Mouse (Mus musculus): ENCODE data around the gene Caps2.
"Not testable (repeated sequence)": the region's sequence is repeated elsewhere in the genome, so short reads cannot be mapped to it uniquely, and the experiment has no call there.

Gene Caps2

GRCm38 (mm10) chr10:112163168-112163766 is at the start of gene Caps2:
Gene Caps2, plus strand, starts transcription at chr10:112163621.
- no peak for DNase-seq (ENCODE audit: low spot score in 2 of 2)

DNA sequence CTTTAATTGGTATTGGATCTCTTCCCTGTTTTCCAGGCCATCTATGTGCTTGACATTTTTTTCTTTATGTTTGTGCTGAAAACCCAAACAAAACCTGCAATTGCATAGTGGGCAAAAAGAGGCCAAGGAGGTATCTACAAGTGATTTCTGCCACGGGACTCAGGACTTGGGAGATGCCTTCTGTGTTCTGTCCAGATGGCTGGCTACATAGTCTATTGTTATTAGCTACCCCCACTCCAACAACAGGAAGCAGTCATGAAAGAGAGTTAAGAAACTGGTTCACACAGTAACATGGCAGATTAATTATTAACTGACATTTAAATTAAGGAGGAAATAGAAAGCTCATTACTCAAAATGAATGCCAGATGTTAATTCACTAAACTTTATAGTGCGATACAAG is 38.3 kb upstream of the Caps2 start:
- DNase-seq (ENCODE audit: low spot score in 2 of 2): not testable (repeated sequence)

DNA sequence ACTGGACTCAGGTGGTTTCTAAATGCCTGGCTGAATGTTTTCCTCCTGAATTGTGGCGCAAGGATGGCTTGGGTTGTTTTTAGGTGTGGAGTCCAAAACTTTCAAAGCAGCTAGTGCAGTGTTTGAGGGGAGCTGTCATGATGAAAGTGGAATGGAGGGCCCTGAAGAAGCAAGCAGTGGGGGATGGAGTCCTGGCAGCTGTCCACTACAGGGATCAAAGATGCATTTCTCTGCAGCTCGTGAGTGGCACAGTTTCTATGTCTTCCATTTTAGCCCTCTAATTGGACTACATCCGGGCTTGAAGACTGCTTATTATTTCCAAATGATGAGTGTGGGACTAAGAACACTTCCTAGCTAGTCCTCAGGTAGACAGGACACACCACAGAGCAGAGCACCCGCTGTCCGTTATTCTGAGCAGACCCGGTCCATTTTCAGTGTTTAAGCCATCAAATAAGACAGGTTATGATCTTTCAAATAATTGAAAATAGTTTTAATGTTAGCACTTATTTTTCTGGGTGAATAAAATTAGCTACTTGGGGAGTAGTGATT is 35.7 kb upstream of the Caps2 start:
- DNase-seq (ENCODE audit: low spot score in 2 of 2): not testable (repeated sequence)

DNA sequence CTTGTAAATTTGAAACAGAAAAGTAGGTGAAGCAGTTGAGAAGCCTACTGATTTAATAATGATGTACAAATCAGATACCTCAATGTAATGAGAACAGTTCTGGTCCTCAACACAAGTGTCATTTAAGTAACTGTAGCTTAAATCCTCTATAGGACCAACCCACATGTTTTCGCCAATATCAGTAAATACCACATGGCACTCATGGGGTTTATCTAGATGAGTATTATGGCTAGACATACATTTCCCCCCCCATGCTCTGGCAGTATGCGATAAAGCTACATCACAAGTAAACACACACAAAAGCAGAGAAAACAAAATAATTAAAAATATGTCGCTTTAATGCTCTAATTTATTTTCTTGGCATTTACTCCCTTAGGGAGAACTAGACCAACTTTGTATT is 31.2 kb upstream of the Caps2 start:
- no peak for DNase-seq (ENCODE audit: low spot score in 2 of 2)

DNA sequence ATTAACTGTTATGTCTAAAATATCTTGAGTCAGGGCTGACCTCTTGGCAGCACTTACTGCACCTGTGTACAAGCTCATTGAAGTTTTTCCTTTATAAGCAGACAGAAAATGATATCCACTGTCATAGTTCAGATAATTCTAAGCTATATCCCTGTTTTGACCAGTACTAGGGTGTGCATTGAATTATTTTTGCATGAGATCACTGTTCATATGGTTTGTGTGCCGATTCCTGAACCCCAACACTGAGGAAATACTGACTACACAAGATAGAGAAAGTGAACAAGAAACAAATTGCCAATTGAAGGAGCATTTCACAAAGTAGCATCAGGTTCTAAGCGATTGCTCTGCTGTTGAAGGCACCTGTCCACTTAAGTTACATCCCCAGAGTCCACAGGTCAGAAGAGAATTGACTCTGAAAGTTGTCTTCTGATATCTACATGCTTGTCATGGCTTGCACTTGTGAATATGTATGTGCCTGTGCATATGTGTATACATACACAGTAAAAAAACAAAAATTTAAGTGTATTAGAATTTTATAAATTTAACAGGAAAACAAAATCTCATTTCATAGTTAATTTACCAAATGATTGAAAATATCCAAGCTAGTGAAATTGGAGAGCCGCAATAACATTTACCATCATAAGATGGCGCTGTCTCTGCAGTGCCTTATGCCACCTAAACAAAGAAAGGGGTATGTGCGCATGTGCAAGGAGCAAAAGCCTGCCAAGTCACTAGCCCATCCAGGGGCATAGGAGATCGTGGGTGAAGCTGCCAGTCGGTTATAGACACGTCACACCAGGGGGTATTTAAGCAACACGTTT is 25.2 kb upstream of the Caps2 start:
- peak in 1 of 2 experiments; percentile 20 for DNase-seq (ENCODE audit: low spot score in 2 of 2)

DNA sequence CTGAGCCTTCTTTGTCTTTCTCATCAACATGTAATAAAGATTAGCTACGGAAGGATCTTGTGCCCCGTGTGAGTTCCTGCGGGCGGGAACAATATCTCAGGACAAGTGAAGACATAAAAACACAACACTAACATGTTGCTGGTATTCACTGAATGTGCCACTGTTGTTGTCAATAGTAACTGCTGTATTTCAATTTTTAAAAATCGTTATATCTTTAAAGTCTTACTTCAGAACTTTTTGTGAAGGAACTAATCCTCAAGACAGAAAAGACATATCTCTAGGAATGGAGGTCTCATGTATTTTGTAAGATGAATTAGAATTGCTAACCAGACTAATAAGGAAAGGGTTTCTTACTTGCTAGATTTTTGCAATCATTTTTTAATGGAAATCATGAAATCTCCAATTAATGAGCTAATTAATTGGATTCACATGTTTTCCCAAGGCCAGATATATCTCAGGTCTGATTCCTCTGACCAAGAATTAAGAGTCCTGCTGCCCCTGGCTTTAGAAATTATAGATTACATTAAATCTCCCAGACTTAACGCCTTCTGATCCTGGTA is 24.5 kb upstream of the Caps2 start:
- no peak for DNase-seq (ENCODE audit: low spot score in 2 of 2)

GRCm38 (mm10) chr10:112139834-112140233 is 23.6 kb upstream of the Caps2 start:
- no peak for DNase-seq (ENCODE audit: low spot score in 2 of 2)

- DNase-seq (ENCODE audit: low spot score in 2 of 2): peak; percentile 8 to 36
Measured at GRCm38 (mm10) chr10:112159882-112160560, 3.4 kb upstream of the Caps2 start, which contains the start of gene Glipr1l3. Gene Glipr1l3, minus strand, starts transcription at chr10:112160327.

- not testable (repeated sequence) for DNase-seq (ENCODE audit: low spot score in 2 of 2)
Measured at GRCm38 (mm10) chr10:112177027-112177426, 13.6 kb downstream of the Caps2 start.

- DNase-seq (ENCODE audit: low spot score in 2 of 2): not testable (repeated sequence)
Measured at GRCm38 (mm10) chr10:112193919-112194318, 30.5 kb downstream of the Caps2 start.

DNA sequence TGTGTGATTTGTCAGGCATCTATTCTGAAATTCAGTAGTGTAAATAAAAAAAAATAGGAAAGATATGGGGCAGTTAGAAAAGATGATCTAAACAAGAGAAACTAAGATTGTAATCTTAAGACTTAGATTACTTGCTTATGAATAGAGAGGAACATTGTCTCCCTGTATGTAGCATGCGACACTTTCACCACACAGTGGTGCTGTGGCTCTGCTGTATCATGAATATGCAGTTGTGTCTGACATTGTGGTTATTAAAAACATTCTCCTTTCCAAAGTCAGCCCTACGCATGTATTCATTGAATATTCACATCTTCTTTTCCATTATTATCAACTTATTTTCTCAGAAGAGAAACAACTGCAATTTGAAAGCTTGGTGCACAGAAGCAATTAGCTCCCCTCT is 40.0 kb downstream of the Caps2 start:
- no peak for DNase-seq (ENCODE audit: low spot score in 2 of 2)

DNA sequence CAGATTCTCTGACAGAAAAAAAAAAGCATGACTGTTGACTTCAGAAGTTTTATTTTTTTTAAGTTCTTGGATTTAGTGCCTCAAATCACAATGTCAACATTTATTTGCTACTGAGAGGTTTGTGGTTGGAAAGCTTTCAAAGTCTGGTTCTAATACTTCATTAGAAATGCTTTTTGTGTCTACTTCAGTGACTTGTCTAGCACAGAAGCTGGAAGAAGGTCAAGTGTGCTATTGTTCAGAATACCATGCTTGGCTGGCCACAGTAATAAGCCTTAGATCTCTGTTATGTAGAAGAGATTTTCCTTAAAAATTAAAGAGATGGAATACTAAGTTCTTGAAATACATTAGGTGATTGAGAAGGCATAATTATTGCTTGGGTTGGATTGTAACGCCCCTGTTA is 63.7 kb downstream of the Caps2 start:
- no peak for DNase-seq (ENCODE audit: low spot score in 2 of 2)

GRCm38 (mm10) chr10:112229091-112229843 is 65.8 kb downstream of the Caps2 start:
- not testable (repeated sequence) for DNase-seq (ENCODE audit: low spot score in 2 of 2)

- DNase-seq (ENCODE audit: low spot score in 2 of 2): not testable (repeated sequence)
Measured at GRCm38 (mm10) chr10:112232733-112233132, 69.3 kb downstream of the Caps2 start.

- DNase-seq (ENCODE audit: low spot score in 2 of 2): not testable (repeated sequence)
Measured at GRCm38 (mm10) chr10:112235396-112235940, 72.0 kb downstream of the Caps2 start.

- no peak for DNase-seq (ENCODE audit: low spot score in 2 of 2)
Measured at GRCm38 (mm10) chr10:112248273-112248672, 84.9 kb downstream of the Caps2 start.

DNA sequence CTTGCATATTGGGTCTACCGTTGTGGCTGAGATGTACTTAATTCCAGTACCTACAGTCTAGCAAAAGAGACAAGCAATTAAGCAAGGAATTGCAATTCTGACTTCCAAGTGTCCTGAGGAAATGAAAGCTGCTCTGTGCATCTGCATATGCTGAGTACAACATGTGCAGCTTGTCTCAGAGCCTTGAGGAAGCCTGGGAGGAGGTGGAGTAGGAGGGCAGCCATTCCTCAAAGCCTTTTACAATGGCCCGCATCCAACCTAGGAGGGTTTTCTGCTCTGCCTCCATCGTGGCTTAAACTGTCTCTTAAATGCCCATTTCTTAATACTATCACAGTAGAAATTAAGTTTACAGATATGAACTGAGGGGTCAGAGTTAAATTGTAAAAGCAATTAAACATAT is 100.0 kb downstream of the Caps2 start:
- no peak for DNase-seq (ENCODE audit: low spot score in 2 of 2)

Data from thymus, postnatal 10 days (tissue).